Mouse (Mus musculus) 416B (cell line): ENCODE data around the gene Notch4.

Experiments
- DNase-seq: peaks from one replicate; pipeline ENCODE4 v3.0.0; 2011; ENCODE audit warnings: low read depth

Gene Notch4

DNA sequence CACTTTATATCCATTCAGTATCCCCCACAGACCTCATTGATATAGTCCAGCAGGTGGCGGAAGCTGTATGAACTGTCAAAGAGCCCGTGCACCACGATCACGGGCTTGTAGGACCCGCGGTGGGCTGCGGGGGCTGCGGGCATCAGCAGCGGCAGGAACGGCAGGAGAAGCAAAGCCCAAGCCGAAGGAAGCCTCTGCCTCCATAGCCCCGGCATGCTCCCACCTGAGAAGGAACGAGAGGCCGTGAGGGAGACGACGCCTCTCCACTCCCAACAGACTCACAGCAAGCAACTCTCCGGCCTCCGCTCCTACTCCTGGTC is 62.7 kb downstream of the Notch4 start:
- peak; percentile 78 for DNase-seq

DNA sequence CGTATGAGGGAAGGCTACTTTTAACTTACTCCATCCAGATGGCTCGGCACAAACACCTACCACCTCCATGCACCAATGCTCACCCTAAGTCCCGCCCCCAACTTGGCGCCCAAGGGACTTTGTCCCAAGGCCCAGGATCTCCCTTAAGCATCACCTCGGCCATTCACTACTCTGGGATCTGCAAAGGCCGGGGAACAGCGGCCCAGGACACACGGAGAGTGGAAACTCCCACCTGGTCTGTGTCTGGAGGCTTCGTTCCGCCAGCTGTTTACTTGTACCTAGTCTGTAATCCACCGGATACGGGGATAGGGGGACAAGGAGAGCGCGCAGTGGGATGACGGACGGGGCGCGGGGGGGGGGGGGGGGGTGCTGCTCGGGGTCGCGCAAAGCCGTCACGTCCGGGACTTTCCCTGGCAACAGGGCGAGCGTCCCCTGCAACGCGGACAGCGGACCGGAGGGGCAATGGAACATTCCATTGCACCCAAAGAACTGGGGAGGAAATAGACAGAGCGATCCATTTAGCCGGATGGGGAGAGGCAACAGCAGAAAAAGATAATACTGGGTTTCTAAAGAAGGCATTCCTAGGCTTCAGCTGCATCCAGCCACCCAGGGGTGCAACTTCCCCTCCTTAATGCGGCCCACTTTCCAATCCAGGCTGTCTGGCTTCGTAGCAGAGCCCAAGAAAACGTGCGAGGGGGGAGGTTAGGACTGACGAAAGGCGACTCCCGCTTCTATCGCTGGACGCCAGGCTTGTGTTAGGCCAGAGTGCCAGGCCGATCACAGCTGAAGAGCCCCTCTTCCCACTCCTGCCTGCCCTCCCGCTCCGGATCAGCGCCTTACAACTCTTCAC is 63.2 kb downstream of the Notch4 start:
- peak; percentile 96 for DNase-seq

DNA sequence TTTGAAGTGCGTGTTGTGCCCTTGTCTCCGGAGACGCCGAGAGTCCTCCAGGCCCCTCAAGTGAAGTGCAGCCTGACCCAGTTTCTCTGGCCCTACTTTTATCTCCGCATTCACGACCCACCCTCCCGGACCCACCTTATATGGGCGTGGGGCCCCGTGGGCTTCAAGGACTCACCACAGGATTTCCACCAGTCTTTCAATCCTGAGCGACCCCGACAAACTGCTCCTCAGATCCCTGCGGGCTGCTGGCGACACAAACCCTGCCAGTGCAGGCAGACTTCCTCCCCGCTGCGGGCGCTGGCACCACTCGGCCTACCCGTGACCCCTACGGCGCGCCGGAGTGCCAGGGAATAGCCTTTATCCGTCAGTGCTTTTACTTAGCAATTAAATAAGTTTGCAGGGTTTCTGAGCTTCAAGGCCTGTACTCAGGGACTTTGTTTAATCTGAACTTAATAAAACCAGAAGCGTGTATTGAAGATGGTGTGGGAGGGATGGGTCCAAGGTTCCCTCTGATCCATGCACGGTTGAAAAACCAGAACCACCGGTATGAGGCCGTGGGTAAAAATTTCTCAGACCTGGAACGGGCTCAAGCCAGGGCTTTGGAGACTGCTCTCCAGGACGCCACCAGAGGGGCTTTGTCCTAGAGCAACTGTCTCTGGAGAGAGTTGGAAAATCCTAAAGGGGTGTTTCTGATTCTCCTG is 64.0 kb downstream of the Notch4 start, which contains the start of gene Ppt2:
TSS of gene Ppt2 (minus strand) at position 568 of the 701 bp plus-strand sequence.
- no peak for DNase-seq

DNA sequence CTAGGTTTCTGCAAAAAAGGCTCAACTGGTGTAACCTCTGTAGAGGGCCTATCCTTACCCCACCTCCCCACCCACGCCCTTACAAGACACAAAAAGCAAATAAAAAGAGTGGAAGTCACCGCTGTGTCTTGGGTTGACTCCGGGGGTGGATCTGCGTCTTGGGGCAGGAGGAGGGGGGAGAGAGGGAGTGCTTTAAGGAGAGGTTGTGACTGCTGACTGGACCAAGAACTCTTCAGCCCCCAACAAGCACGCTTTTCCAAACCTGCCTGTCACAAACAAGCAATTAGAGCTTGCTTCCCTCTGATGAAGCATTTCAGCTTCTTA is 64.5 kb downstream of the Notch4 start:
- peak; percentile 51 for DNase-seq

DNA sequence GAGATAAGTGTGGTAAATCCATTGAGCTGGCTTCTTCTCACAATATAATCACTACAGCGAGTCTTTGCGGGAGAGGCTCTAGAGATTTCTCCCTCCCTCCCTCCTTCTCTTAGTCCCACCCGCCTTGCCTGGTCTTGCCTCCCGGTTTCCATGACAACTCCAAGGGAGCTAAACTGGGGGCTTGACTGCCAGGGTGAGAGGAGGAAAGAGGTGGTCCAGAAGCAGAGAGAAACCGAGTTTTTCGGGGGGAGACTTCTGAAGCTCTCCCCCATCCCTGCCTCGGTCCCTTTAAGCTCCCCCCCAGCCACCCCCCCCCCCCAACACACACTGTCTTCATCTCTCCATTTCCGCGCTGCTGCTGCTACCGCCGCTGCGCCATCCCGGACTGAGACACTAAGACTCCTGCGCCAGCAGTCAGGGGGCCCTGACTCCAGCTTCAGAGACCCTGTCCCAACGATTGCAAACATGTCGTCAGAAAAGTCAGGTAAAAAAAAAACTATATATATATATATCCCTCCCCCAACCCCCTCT is 65.2 kb downstream of the Notch4 start, which contains the start of gene Prrt1:
TSS of gene Prrt1 (plus strand) at position 313 of the 531 bp plus-strand sequence.
- DNase-seq, result no peak

GRCm38 (mm10) chr17:34629796-34630603 is 65.9 kb downstream of the Notch4 start:
- peak; percentile 21 for DNase-seq

GRCm38 (mm10) chr17:34630761-34631301 is 66.8 kb downstream of the Notch4 start:
- DNase-seq, result no peak

DNA sequence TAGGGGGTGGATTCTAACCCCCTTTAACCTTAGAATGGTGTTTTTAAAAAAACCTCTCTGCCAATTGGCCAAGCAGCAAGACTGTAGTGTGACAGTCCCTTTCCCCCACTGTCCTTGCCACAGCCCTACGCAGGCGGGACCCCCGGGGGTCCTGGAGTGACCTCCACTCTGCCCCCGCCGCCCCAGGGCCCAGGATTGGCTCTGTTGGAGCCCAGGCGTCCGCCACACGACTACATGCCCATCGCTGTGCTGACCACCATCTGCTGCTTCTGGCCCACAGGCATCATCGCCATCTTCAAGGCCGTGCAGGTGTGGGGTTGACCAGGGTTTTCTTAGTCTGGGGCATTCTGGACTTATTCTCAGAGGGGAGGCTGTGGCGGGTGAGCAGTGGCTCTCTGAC is 67.6 kb downstream of the Notch4 start:
- DNase-seq, result no peak

DNA sequence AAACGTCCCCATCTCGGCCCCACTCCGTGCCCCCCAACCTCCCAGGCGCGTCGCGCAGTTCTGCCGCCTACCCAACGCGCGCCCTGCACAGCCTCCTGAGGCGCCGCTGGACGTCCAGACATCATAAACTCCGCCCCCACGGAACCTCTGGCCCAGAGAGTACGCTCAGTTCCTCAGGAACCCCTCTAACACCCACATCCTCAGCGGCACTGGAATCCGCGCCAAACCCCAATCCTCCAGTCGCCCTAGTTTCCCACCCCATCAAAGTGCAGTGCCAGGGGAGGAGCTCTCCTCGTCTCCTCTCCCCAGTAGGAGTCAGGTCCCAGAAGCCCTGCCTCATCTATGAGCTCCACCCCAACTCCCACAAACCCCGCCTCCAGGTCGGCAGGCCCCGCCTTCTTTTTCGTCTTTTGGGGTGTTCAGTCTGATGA is 68.2 kb downstream of the Notch4 start:
- DNase-seq, result peak; percentile 30

GRCm38 (mm10) chr17:34635671-34636070 is 71.6 kb downstream of the Notch4 start:
- peak; percentile 84 for DNase-seq

GRCm38 (mm10) chr17:34637459-34637858 is 73.4 kb downstream of the Notch4 start:
- no peak for DNase-seq
